Mouse (Mus musculus): ENCODE measurements around the gene Slc8a2.

DNA sequence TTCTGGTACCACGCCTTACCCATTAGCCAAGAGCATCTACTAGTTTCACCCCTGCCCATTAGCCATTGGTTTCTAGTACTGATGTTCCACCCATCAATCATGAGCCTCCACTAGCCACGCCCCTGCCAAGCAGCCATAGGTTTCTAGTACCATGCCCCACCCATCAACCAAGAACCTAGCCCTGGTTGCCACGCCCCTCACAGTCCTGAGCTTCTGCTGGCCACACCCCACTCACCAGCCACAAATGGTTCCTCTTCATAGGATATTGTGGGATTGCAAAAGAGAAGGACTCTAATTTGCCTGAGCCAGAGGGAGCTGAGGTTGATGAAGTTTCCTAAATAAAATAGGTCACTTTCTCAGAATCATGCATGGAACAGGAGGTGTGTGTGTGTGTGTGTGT lies 31.1 kb downstream of the Slc8a2 start:
- no peak for TF ChIP-seq CTCF (IDR thresholded peaks at IDR 0.05; ENCODE audit: borderline replicate concordance, control insufficient read depth, extremely low read depth, insufficient read depth, low read length, poor library complexity)
- no peak for TF ChIP-seq POLR2A (IDR thresholded peaks at IDR 0.05; ENCODE audit: control insufficient read depth, extremely low read depth, insufficient read depth, low read length, poor library complexity)

All from thymus, adult 2 months (tissue).